Mouse (Mus musculus) embryonic facial prominence, embryonic 12.5 days (tissue): ENCODE data around the gene Med9. TPM values are rescaled to one million over a fixed set of nuclear protein-coding genes. Genes with fewer than 3 reads are reported as not detected.

Experiments
- ATAC-seq: fragments of 200-750 bp; cut with Nextera tagmentation; 2 replicates; pipeline ENCODE4 v1.8.0; 2017; ENCODE audit not compliant: insufficient number of reproducible peaks, insufficient read depth, low FRiP score, low TSS enrichment
- H3K27ac ChIP-seq: fragments of 300-500 bp; sonication (generic); 2 replicates; pipeline ENCODE4 v1.5.1; 2016; ENCODE audit warnings: mild to moderate bottlenecking
- H3K27me3 ChIP-seq: fragments of 300-500 bp; sonication (generic); 2 replicates; pipeline ENCODE4 v1.6.1; 2016; ENCODE audit warnings: mild to moderate bottlenecking, moderate library complexity
- H3K36me3 ChIP-seq: fragments of 300-500 bp; sonication (generic); 2 replicates; pipeline ENCODE4 v1.6.1; 2016; ENCODE audit warnings: mild to moderate bottlenecking
- H3K4me1 ChIP-seq: fragments of 300-500 bp; sonication (generic); 2 replicates; pipeline ENCODE4 v1.6.1; 2016
- H3K4me2 ChIP-seq: fragments of 300-500 bp; sonication (generic); replicated peaks from 2 replicates; pipeline ENCODE4 v1.6.1; 2016; ENCODE audit warnings: mild to moderate bottlenecking, moderate library complexity
- H3K4me3 ChIP-seq: fragments of 300-500 bp; sonication (generic); 2 replicates; pipeline ENCODE4 v1.5.1; 2016; ENCODE audit warnings: mild to moderate bottlenecking
- H3K9ac ChIP-seq: fragments of 300-500 bp; sonication (generic); 2 replicates; pipeline ENCODE4 v1.6.1; 2016; ENCODE audit warnings: mild to moderate bottlenecking, moderate library complexity
- H3K9me3 ChIP-seq: fragments of 300-500 bp; sonication (generic); 2 replicates; pipeline ENCODE4 v1.6.1; 2016; ENCODE audit warnings: mild to moderate bottlenecking, moderate library complexity
- WGBS: fragments of 180-500 bp; shearing (Covaris S2); methylation state at CpG from one replicate; pipeline ENCODE4 v1.1.7; 2016; 5-methylcytosine and 5-hydroxymethylcytosine counted together
- polyA plus RNA-seq: library from polyadenylated mRNA; unstranded; fragments of >200 nt; fragmentation: Nextera tagmentation; extraction: Ambion mirVana; gene quantifications from 2 replicates; pipeline ENCODE4 v1.2.1, GENCODE M21; 2016

Med9 gene
- polyA plus RNA-seq, 1 experiment from 2014 or later, result 38.9 TPM

- Histone ChIP-seq H3K36me3 (no peaks in the 10 kb centered on the region), H3K4me3 (no peak overlapping the region), H3K9me3 (no peaks in the 10 kb centered on the region), H3K27me3 (no peaks in the 10 kb centered on the region; the same call in 1 of the 2 replicates), H3K4me1 (no peaks in the 10 kb centered on the region), H3K4me2 (no peak overlapping the region), H3K27ac (no peak overlapping the region), H3K9ac (no peak overlapping the region)
- 76% methylated on average over 6 of the region's 6 CpGs for WGBS
- no peak for ATAC-seq
Measured at GRCm38 (mm10) chr11:60004716-60005115, 56.7 kb downstream of the Med9 start.

GRCm38 (mm10) chr11:60005866-60006265, 57.9 kb downstream of the Med9 start:
- H3K9me3 ChIP-seq, result no peaks in the 10 kb centered on the region
- H3K4me3 ChIP-seq, result no peak overlapping the region
- 62% methylated on average over 3 of the region's 3 CpGs for WGBS
- no peak overlapping the region for H3K27ac ChIP-seq
- no peaks in the 10 kb centered on the region for H3K4me1 ChIP-seq
- no peaks in the 10 kb centered on the region; the same call in 1 of the 2 replicates for H3K27me3 ChIP-seq
- no peak overlapping the region for H3K4me2 ChIP-seq
- no peak for ATAC-seq
- no peak overlapping the region for H3K9ac ChIP-seq
- H3K36me3 ChIP-seq, result no peaks in the 10 kb centered on the region

- Histone ChIP-seq H3K27ac (no peak overlapping the region), H3K27me3 (no peaks in the 10 kb centered on the region; the same call in 1 of the 2 replicates), H3K4me1 (no peaks in the 10 kb centered on the region), H3K36me3 (no peaks in the 10 kb centered on the region), H3K9ac (no peak overlapping the region), H3K4me2 (no peak overlapping the region), H3K9me3 (no peaks in the 10 kb centered on the region), H3K4me3 (no peak overlapping the region)
- 73% methylated on average over 3 of the region's 3 CpGs for WGBS
- no peak for ATAC-seq
Measured at GRCm38 (mm10) chr11:60009451-60009850, 61.4 kb downstream of the Med9 start.

GRCm38 (mm10) chr11:60011516-60011915, 63.5 kb downstream of the Med9 start:
- 84% methylated on average over 3 of the region's 3 CpGs for WGBS
- no peak overlapping the region for H3K4me3 ChIP-seq
- no peaks in the 10 kb centered on the region for H3K9me3 ChIP-seq
- no peak for ATAC-seq
- no peak overlapping the region for H3K27ac ChIP-seq
- H3K27me3 ChIP-seq, result no peaks in the 10 kb centered on the region; the same call in 1 of the 2 replicates
- no peak overlapping the region for H3K9ac ChIP-seq
- no peaks in the 10 kb centered on the region for H3K4me1 ChIP-seq
- H3K4me2 ChIP-seq, result no peak overlapping the region
- H3K36me3 ChIP-seq, result no peaks in the 10 kb centered on the region

Other genes starting within 250 kb of the Med9 start
- gene Pld6, start 160.6 kb upstream of the Med9 start, polyA plus RNA-seq, result 3.2 and 4.0 TPM in 2 replicates
- gene Flcn, start 138.2 kb upstream of the Med9 start, polyA plus RNA-seq, result 37.0 and 39.2 TPM in 2 replicates
- gene Nt5m, start 108.8 kb upstream of the Med9 start, polyA plus RNA-seq, result 42.9 and 43.0 TPM in 2 replicates
- gene Cops3, start 108.4 kb upstream of the Med9 start, polyA plus RNA-seq, result 200 and 218 TPM in 2 replicates
- 2.6 and 3.2 TPM in 2 replicates for gene Rasd1, start 16.7 kb downstream of the Med9 start, polyA plus RNA-seq
- gene Pemt, start 98.3 kb downstream of the Med9 start, polyA plus RNA-seq, result 4.0 and 4.8 TPM in 2 replicates
- gene Rai1, start 156.8 kb downstream of the Med9 start, polyA plus RNA-seq, result 35.6 and 36.4 TPM in 2 replicates